Mouse (Mus musculus) embryonic facial prominence, embryonic 11.5 days (tissue): ENCODE results near the gene Olfr57. TPM values are rescaled to one million over a fixed set of nuclear protein-coding genes. Genes with fewer than 3 reads are reported as not detected.
"Not testable (repeated sequence)": the region's sequence is repeated elsewhere in the genome, so short reads cannot be mapped to it uniquely, and the experiment has no call there.

ENCODE experiments used
- ATAC-seq: fragments of 200-750 bp; cut with Nextera tagmentation; replicated peaks from 2 replicates; pipeline ENCODE4 v1.8.0; 2017; ENCODE audit warnings: low read depth; ENCODE audit not compliant: insufficient number of reproducible peaks, low FRiP score, low TSS enrichment
- DNase-seq: peaks from one replicate; pipeline ENCODE4 v3.0.0-alpha.2; 2015; ENCODE audit warnings: low spot score
- H3K27ac ChIP-seq: fragments of 300-500 bp; sonication (generic); replicated peaks from 2 replicates; pipeline ENCODE4 v1.5.1; 2014; ENCODE audit warnings: mild to moderate bottlenecking, low read depth, low read length, control low read depth
- H3K27me3 ChIP-seq: fragments of 300-500 bp; sonication (generic); 2 replicates; pipeline ENCODE4 v1.6.1; 2014; ENCODE audit warnings: mild to moderate bottlenecking, low read length, moderate library complexity, mixed read lengths; ENCODE audit not compliant: control insufficient read depth, insufficient read depth
- H3K36me3 ChIP-seq: fragments of 300-500 bp; sonication (generic); replicated peaks from 2 replicates; pipeline ENCODE4 v1.6.1; 2014; ENCODE audit warnings: low read depth, mild to moderate bottlenecking, low read length, moderate library complexity, mixed read lengths; ENCODE audit not compliant: control insufficient read depth, insufficient read depth
- H3K4me1 ChIP-seq: fragments of 300-500 bp; sonication (generic); 2 replicates; pipeline ENCODE4 v1.6.1; 2014; ENCODE audit warnings: low read length, mixed read lengths; ENCODE audit not compliant: control insufficient read depth, insufficient read depth
- H3K4me2 ChIP-seq: fragments of 300-500 bp; sonication (generic); 2 replicates; pipeline ENCODE4 v1.6.1; 2014; ENCODE audit warnings: low read depth, mild to moderate bottlenecking, control low read depth, low read length, moderate library complexity
- H3K4me3 ChIP-seq: fragments of 300-500 bp; sonication (generic); 2 replicates; pipeline ENCODE4 v1.5.1; 2014; ENCODE audit warnings: low read depth, low read length, control low read depth
- H3K9ac ChIP-seq: fragments of 300-500 bp; sonication (generic); replicated peaks from 2 replicates; pipeline ENCODE4 v1.6.1; 2014; ENCODE audit warnings: mild to moderate bottlenecking, control low read depth, low read length
- H3K9me3 ChIP-seq: fragments of 300-500 bp; sonication (generic); replicated peaks from 2 replicates; pipeline ENCODE4 v1.6.1; 2016; ENCODE audit warnings: mild to moderate bottlenecking, low read length, inconsistent platforms, mixed read lengths; ENCODE audit not compliant: control insufficient read depth
- WGBS: fragments of 180-500 bp; shearing (Covaris S2); extraction: QIAGEN DNeasy Blood & Tissue Kit; methylation state at CpG from one replicate; pipeline ENCODE4 v1.1.7; 2014; 5-methylcytosine and 5-hydroxymethylcytosine counted together
- polyA plus RNA-seq: library from polyadenylated mRNA; unstranded; fragments of >200 nt; fragmentation: Nextera tagmentation; extraction: Ambion mirVana; gene quantifications from 2 replicates; pipeline ENCODE4 v1.2.1, GENCODE M21; 2014

Olfr57 gene
- not detected in 2 replicates for polyA plus RNA-seq

GRCm38 (mm10) chr10:79028441-79028840 lies at the start of gene Olfr57:
Gene Olfr57, plus strand, starts transcription at chr10:79028741.
- Histone ChIP-seq H3K27me3 (no peaks in the 10 kb centered on the region), H3K9me3 (no peaks in the 10 kb centered on the region), H3K4me2 (no peak within 1 kb of the TSS), H3K9ac (no peak within 1 kb of the TSS), H3K36me3 (no peaks in the 10 kb centered on the region), H3K4me3 (no peak within 1 kb of the TSS), H3K4me1 (no peaks in the 10 kb centered on the region), H3K27ac (no peak within 1 kb of the TSS)
- ATAC-seq: no peak
- DNase-seq: no peak

DNA sequence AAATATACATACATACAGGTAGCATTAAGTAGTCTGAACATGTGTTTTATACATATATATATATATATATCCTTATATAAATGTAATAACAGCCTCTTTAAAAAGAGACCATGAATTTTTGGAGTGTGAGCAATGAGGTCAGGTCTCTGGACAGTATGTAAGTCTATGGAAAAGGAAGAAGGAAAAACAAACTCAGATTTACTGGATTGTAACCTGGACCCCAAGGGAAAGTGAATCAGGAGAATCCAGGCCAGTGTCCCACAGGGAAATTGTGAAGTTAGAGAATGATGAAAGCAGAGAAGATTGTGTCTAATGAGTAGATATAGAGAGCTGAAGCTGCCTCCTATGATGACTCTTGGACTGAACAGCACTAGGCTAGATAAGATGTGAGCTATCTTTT lies 47.8 kb upstream of the Olfr57 start, which contains the start of gene Olfr1352:
TSS of gene Olfr1352 (plus strand) at position 301 of the 400 bp plus-strand sequence.
- Histone ChIP-seq H3K9me3 (no peaks in the 10 kb centered on the region), H3K4me3 (no peak within 1 kb of the TSS), H3K4me2 (no peak within 1 kb of the TSS), H3K9ac (no peak within 1 kb of the TSS), H3K27ac (no peak within 1 kb of the TSS), H3K27me3 (no peaks in the 10 kb centered on the region), H3K36me3 (no peaks in the 10 kb centered on the region), H3K4me1 (no peaks in the 10 kb centered on the region)
- no peak for DNase-seq
- no peak for ATAC-seq

GRCm38 (mm10) chr10:79012172-79012571 lies 16.4 kb upstream of the Olfr57 start, which contains the start of gene Olfr1351:
Gene Olfr1351, plus strand, starts transcription at chr10:79012472.
- H3K9me3 ChIP-seq: no peaks in the 10 kb centered on the region
- H3K27ac ChIP-seq: no peak within 1 kb of the TSS
- no peak within 1 kb of the TSS for H3K9ac ChIP-seq
- ATAC-seq (no peak), DNase-seq (no peak)
- no peak within 1 kb of the TSS for H3K4me3 ChIP-seq
- H3K4me2 ChIP-seq: no peak within 1 kb of the TSS
- 78% methylated on average over 1 of the region's 1 CpGs for WGBS
- no peaks in the 10 kb centered on the region for H3K36me3 ChIP-seq
- H3K4me1 ChIP-seq: no peaks in the 10 kb centered on the region
- no peaks in the 10 kb centered on the region for H3K27me3 ChIP-seq

DNA sequence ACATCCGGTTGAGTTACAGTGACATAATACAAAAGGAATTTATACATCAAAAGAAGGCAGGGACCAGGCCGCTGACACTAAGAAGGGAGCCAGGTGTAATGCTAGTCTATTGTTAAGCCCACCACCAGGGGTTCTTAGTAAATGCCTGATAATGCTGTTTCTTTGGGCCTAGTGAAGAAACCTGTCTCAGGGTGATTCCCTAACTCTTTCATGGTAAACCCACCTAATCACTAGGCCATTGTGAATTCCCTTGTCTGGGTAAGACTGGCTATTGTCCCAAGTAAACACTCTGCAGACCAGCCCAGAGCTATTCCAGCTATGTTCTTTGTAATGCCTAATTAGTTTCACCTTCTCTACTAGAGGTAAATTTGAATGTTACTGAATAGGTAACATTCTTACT lies 13.9 kb downstream of the Olfr57 start:
- not testable (repeated sequence) for H3K4me2 ChIP-seq, H3K9me3 ChIP-seq, H3K36me3 ChIP-seq, ATAC-seq, H3K4me1 ChIP-seq, DNase-seq, H3K27me3 ChIP-seq, H3K9ac ChIP-seq, H3K27ac ChIP-seq, H3K4me3 ChIP-seq
- 77% methylated on average over 2 of the region's 2 CpGs for WGBS

GRCm38 (mm10) chr10:79057370-79057769 lies 28.8 kb downstream of the Olfr57 start:
- H3K36me3 ChIP-seq, H3K4me2 ChIP-seq: not testable (repeated sequence)
- WGBS: 88% methylated on average over 3 of the region's 3 CpGs

More at GRCm38 (mm10) chr10:79057370-79057769, 28.8 kb downstream of the Olfr57 start:
- H3K9ac ChIP-seq, DNase-seq, H3K27me3 ChIP-seq, H3K27ac ChIP-seq, H3K9me3 ChIP-seq, H3K4me1 ChIP-seq, H3K4me3 ChIP-seq, ATAC-seq: not testable (repeated sequence)

Other genes starting within 250 kb of the Olfr57 start
- gene Slc1a6, start 248.2 kb upstream of the Olfr57 start, polyA plus RNA-seq: 1.1 and 1.3 TPM in 2 replicates
- not detected in 2 replicates for gene Olfr1356, start 176.6 kb upstream of the Olfr57 start, polyA plus RNA-seq
- gene Olfr1355, start 153.2 kb upstream of the Olfr57 start, polyA plus RNA-seq: not detected in 2 replicates
- not detected in 2 replicates for gene Olfr1354, start 115.6 kb upstream of the Olfr57 start, polyA plus RNA-seq
- gene Olfr8, start 78.1 kb upstream of the Olfr57 start, polyA plus RNA-seq: not detected in 2 replicates
- gene Olfr1353, start 65.4 kb upstream of the Olfr57 start, polyA plus RNA-seq: not detected in 2 replicates
- not detected in 2 replicates for gene Olfr1352, start 47.7 kb upstream of the Olfr57 start, polyA plus RNA-seq
- gene Olfr1351, start 16.3 kb upstream of the Olfr57 start, polyA plus RNA-seq: not detected in 2 replicates
- gene 2610008E11Rik, start 68.9 kb downstream of the Olfr57 start, polyA plus RNA-seq: 45.8 and 49.2 TPM in 2 replicates
- gene Vmn2r80, start 120.0 kb downstream of the Olfr57 start, polyA plus RNA-seq: not detected in 2 replicates
- not detected in 2 replicates for gene Vmn2r81, start 219.0 kb downstream of the Olfr57 start, polyA plus RNA-seq